Mouse (Mus musculus): ENCODE measurements around the gene 1810009A15Rik. TPM values are rescaled to one million over a fixed set of nuclear protein-coding genes. Genes with fewer than 3 reads are reported as not detected.

Gene 1810009A15Rik
- polyA plus RNA-seq, 1 experiment from 2014 or later: 98.0 TPM

- Histone ChIP-seq H3K27me3 (no peaks in the 10 kb centered on the region), H3K9me3 (no peaks in the 10 kb centered on the region), H3K4me3 (peak overlapping the region; percentile 94), H3K9ac (peak overlapping the region; percentile 92), H3K4me1 (peaks cover 24% of the 10 kb centered on the region), H3K4me2 (replicated peaks) (peak overlapping the region; percentile 59), H3K27ac (no peak overlapping the region), H3K36me3 (peaks cover 36% of the 10 kb centered on the region)
- 68% methylated on average over 3 of the region's 3 CpGs for WGBS
- no peak for ATAC-seq (ENCODE audit: insufficient number of reproducible peaks, insufficient read depth, low FRiP score, low TSS enrichment)
Measured at GRCm38 (mm10) chr19:8899079-8899478, 10.4 kb downstream of the 1810009A15Rik start.

GRCm38 (mm10) chr19:8903412-8903811 is 14.8 kb downstream of the 1810009A15Rik start:
- no peak for ATAC-seq (ENCODE audit: insufficient number of reproducible peaks, insufficient read depth, low FRiP score, low TSS enrichment)
- Histone ChIP-seq H3K27me3 (no peaks in the 10 kb centered on the region), H3K4me1 (peaks cover 9% of the 10 kb centered on the region), H3K4me3 (no peak overlapping the region), H3K27ac (no peak overlapping the region), H3K9ac (no peak overlapping the region), H3K36me3 (peaks cover 58% of the 10 kb centered on the region), H3K9me3 (no peaks in the 10 kb centered on the region), H3K4me2 (replicated peaks) (no peak overlapping the region)
- 90% methylated on average over 5 of the region's 5 CpGs for WGBS

- H3K4me3 ChIP-seq: no peak overlapping the region
- WGBS: 92% methylated on average over 6 of the region's 6 CpGs
- no peaks in the 10 kb centered on the region for H3K4me1 ChIP-seq
- no peak overlapping the region for H3K27ac ChIP-seq
- H3K9ac ChIP-seq: no peak overlapping the region
- ATAC-seq (ENCODE audit: insufficient number of reproducible peaks, insufficient read depth, low FRiP score, low TSS enrichment): no peak
- H3K27me3 ChIP-seq: no peaks in the 10 kb centered on the region
- peaks cover 95% of the 10 kb centered on the region for H3K36me3 ChIP-seq
- H3K4me2 ChIP-seq (replicated peaks): no peak overlapping the region
- no peaks in the 10 kb centered on the region for H3K9me3 ChIP-seq
Measured at GRCm38 (mm10) chr19:8908531-8908930, 19.9 kb downstream of the 1810009A15Rik start.

- no peak overlapping the region for H3K9ac ChIP-seq
- no peaks in the 10 kb centered on the region for H3K9me3 ChIP-seq
- no peaks in the 10 kb centered on the region for H3K4me1 ChIP-seq
- H3K4me3 ChIP-seq: no peak overlapping the region
- no peak for ATAC-seq (ENCODE audit: insufficient number of reproducible peaks, insufficient read depth, low FRiP score, low TSS enrichment)
- WGBS: 96% methylated on average over 5 of the region's 5 CpGs
- H3K27me3 ChIP-seq: no peaks in the 10 kb centered on the region
- H3K27ac ChIP-seq: no peak overlapping the region
- H3K4me2 ChIP-seq (replicated peaks): no peak overlapping the region
- peaks cover 98% of the 10 kb centered on the region for H3K36me3 ChIP-seq
Measured at GRCm38 (mm10) chr19:8911810-8912209, 23.2 kb downstream of the 1810009A15Rik start.

GRCm38 (mm10) chr19:8914212-8914611 is 25.6 kb downstream of the 1810009A15Rik start:
- no peaks in the 10 kb centered on the region for H3K27me3 ChIP-seq
- peaks cover 81% of the 10 kb centered on the region for H3K36me3 ChIP-seq
- H3K4me2 ChIP-seq (replicated peaks): no peak overlapping the region
- WGBS: 95% methylated on average over 3 of the region's 3 CpGs
- no peak overlapping the region for H3K9ac ChIP-seq
- H3K27ac ChIP-seq: no peak overlapping the region
- no peak overlapping the region for H3K4me3 ChIP-seq
- no peak for ATAC-seq (ENCODE audit: insufficient number of reproducible peaks, insufficient read depth, low FRiP score, low TSS enrichment)
- H3K9me3 ChIP-seq: no peaks in the 10 kb centered on the region
- no peaks in the 10 kb centered on the region for H3K4me1 ChIP-seq

- WGBS: 91% methylated on average over 3 of the region's 3 CpGs
- Histone ChIP-seq H3K36me3 (peaks cover 36% of the 10 kb centered on the region), H3K4me1 (peaks cover 9% of the 10 kb centered on the region)
Measured at GRCm38 (mm10) chr19:8919000-8919399, 30.3 kb downstream of the 1810009A15Rik start.

GRCm38 (mm10) chr19:8919684-8920072 is 31.0 kb downstream of the 1810009A15Rik start:
- 64% methylated on average over 6 of the region's 6 CpGs for WGBS
- no peaks in the 10 kb centered on the region for H3K9me3 ChIP-seq
- peak overlapping the region; percentile 82 for H3K4me2 ChIP-seq (replicated peaks)

More at GRCm38 (mm10) chr19:8919000-8919399, 30.3 kb downstream of the 1810009A15Rik start:
- Histone ChIP-seq H3K4me2 (replicated peaks) (no peak overlapping the region), H3K4me3 (no peak overlapping the region), H3K27me3 (no peaks in the 10 kb centered on the region), H3K9ac (no peak overlapping the region), H3K27ac (no peak overlapping the region), H3K9me3 (no peaks in the 10 kb centered on the region)
- ATAC-seq (ENCODE audit: insufficient number of reproducible peaks, insufficient read depth, low FRiP score, low TSS enrichment): no peak

GRCm38 (mm10) chr19:8920073-8920736 is 31.6 kb downstream of the 1810009A15Rik start, which contains the start of gene B3gat3:
Gene B3gat3, plus strand, starts transcription at chr19:8920374.
- Histone ChIP-seq H3K4me2 (replicated peaks) (peak within 1 kb of the TSS; percentile 82), H3K9me3 (no peaks in the 10 kb centered on the region), H3K27me3 (no peaks in the 10 kb centered on the region), H3K27ac (peak within 1 kb of the TSS; percentile 89), H3K4me1 (peaks cover 9% of the 10 kb centered on the region), H3K36me3 (peaks cover 24% of the 10 kb centered on the region), H3K4me3 (peak within 1 kb of the TSS; percentile 72), H3K9ac (peak within 1 kb of the TSS; percentile 76)
- ATAC-seq (ENCODE audit: insufficient number of reproducible peaks, insufficient read depth, low FRiP score, low TSS enrichment): peak; percentile 95
- WGBS: 3% methylated on average over 50 of the region's 50 CpGs

More at GRCm38 (mm10) chr19:8919684-8920072, 31.0 kb downstream of the 1810009A15Rik start:
- ATAC-seq (ENCODE audit: insufficient number of reproducible peaks, insufficient read depth, low FRiP score, low TSS enrichment): no peak
- Histone ChIP-seq H3K27ac (peak overlapping the region; percentile 89), H3K4me3 (peak overlapping the region; percentile 72), H3K27me3 (no peaks in the 10 kb centered on the region), H3K36me3 (peaks cover 29% of the 10 kb centered on the region), H3K9ac (no peak overlapping the region), H3K4me1 (peaks cover 9% of the 10 kb centered on the region)

- H3K4me2 ChIP-seq (replicated peaks): peak overlapping the region; percentile 82
- ATAC-seq (ENCODE audit: insufficient number of reproducible peaks, insufficient read depth, low FRiP score, low TSS enrichment): no peak; the same call in 1 of the 2 replicates
- peaks cover 24% of the 10 kb centered on the region for H3K36me3 ChIP-seq
- H3K27ac ChIP-seq: peak overlapping the region; percentile 89
- peak overlapping the region; percentile 72 for H3K4me3 ChIP-seq
- 2% methylated on average over 6 of the region's 6 CpGs for WGBS
- H3K9me3 ChIP-seq: no peaks in the 10 kb centered on the region
- peaks cover 9% of the 10 kb centered on the region for H3K4me1 ChIP-seq
- no peaks in the 10 kb centered on the region for H3K27me3 ChIP-seq
- peak overlapping the region; percentile 76 for H3K9ac ChIP-seq
Measured at GRCm38 (mm10) chr19:8920836-8921291, 32.2 kb downstream of the 1810009A15Rik start.

- H3K27me3 ChIP-seq: no peaks in the 10 kb centered on the region
- no peak for ATAC-seq (ENCODE audit: insufficient number of reproducible peaks, insufficient read depth, low FRiP score, low TSS enrichment)
- peaks cover 9% of the 10 kb centered on the region for H3K4me1 ChIP-seq
- 53% methylated on average over 9 of the region's 9 CpGs for WGBS
- H3K9me3 ChIP-seq: no peaks in the 10 kb centered on the region
- no peak overlapping the region for H3K9ac ChIP-seq
- H3K4me2 ChIP-seq (replicated peaks): peak overlapping the region; percentile 82
- 0 out of 2 replicates have a peak overlapping the region, but pooled peaks have one; percentile 72 for H3K4me3 ChIP-seq
- H3K36me3 ChIP-seq: peaks cover 23% of the 10 kb centered on the region
- H3K27ac ChIP-seq: no peak overlapping the region
Measured at GRCm38 (mm10) chr19:8921741-8922140, 33.1 kb downstream of the 1810009A15Rik start.

GRCm38 (mm10) chr19:8926766-8927165 is 38.1 kb downstream of the 1810009A15Rik start:
- peaks cover 21% of the 10 kb centered on the region for H3K36me3 ChIP-seq
- H3K4me3 ChIP-seq: no peak overlapping the region
- H3K27ac ChIP-seq: no peak overlapping the region
- H3K27me3 ChIP-seq: no peaks in the 10 kb centered on the region
- 85% methylated on average over 2 of the region's 2 CpGs for WGBS
- ATAC-seq (ENCODE audit: insufficient number of reproducible peaks, insufficient read depth, low FRiP score, low TSS enrichment): no peak
- peaks cover 10% of the 10 kb centered on the region for H3K4me1 ChIP-seq
- no peak overlapping the region for H3K4me2 ChIP-seq (replicated peaks)
- H3K9me3 ChIP-seq: no peaks in the 10 kb centered on the region
- no peak overlapping the region for H3K9ac ChIP-seq

- Histone ChIP-seq H3K27me3 (no peaks in the 10 kb centered on the region), H3K9ac (no peak overlapping the region), H3K36me3 (peaks cover 20% of the 10 kb centered on the region), H3K4me2 (replicated peaks) (no peak overlapping the region), H3K4me1 (peaks cover 9% of the 10 kb centered on the region; the same call in 1 of the 2 replicates), H3K27ac (no peak overlapping the region), H3K4me3 (no peak overlapping the region), H3K9me3 (no peaks in the 10 kb centered on the region)
- 88% methylated on average over 12 of the region's 12 CpGs for WGBS
- ATAC-seq (ENCODE audit: insufficient number of reproducible peaks, insufficient read depth, low FRiP score, low TSS enrichment): no peak
Measured at GRCm38 (mm10) chr19:8927891-8928525, 39.4 kb downstream of the 1810009A15Rik start.
